Mouse (Mus musculus): Measurements from ENCODE around the gene Olfr1160. TPM values are rescaled to one million over a fixed set of nuclear protein-coding genes. Genes with fewer than 3 reads are reported as not detected.

The Olfr1160 gene
- not detected in 4 replicates for total RNA-seq (2023; ENCODE audit: inconsistent age)

DNA sequence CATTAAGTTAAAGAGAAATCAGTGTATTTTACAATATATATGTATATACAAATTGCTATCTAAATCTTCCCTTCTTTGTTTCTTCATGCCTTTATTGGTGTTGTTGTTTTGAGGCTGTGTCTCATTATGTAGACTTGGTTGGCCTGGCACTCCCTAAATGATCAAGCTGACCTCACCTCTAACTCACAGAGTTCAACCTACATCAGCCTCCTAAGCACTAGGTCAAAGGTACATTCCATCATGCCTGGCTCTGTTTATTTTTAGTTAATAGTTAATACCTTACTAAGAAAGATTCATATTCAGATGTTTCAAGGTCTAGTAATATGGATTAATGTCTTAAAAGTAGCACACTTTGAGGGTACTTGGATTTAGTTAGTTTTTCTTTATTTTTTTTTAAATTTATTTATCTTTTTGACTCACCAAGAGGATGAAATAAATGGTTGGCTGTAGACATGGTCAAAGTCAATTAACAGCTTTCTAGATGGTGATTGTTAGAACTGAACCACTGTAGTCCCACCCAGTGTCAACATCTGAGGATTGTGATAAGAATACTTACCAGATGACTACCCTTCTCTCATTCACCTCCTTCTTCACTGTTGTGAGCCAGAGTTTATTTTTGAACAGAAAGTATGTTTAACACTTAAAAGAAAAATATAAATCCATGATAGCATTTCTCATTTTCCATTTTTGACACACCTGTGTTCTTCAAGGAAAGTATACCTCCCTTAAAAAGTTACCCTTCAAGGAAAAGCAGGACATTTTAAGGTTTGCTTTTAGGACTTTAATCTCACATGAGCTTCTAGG lies at the start of gene Olfr1160:
Gene Olfr1160 (minus strand): TSS at position 754 of the 804 bp plus-strand sequence.

DNA sequence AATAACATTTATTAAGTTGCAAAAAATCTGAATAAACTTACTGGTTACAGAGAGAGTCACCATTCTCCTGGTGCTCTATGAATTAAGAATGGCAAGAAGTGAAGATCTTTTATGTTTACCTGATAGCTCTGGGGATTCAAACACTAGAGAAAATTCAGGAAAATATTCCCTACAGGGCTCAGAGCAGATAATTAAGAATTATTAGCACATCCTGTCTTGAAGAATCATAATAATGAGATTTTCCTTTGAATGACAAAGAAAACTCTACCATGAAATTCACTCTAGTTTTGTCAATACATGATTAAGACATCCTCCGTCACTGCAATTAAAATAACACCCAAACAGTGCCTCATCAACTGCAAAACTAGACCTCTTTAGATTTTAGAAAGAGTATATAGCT lies 43.0 kb upstream of the Olfr1160 start, which contains the start of gene Olfr1162:
Gene Olfr1162 (minus strand): TSS at position 101 of the 400 bp plus-strand sequence.

DNA sequence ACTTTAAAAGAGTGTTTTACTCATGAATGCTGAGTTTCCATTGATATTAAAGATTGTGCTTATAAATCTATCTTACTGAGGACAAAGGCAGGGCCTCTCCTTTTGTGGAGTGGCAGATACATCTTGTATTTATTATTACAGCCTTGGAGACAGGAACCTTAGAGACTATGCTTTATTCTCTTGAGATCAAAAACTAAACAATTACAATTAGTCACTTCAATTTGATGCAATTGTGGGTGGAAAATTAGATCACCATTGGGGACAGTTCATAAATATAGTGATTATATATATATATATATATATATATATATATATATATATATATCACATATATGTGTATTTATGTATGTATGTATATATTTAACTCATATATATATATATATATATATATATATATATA lies 29.5 kb upstream of the Olfr1160 start, which contains the start of gene Olfr73:
Gene Olfr73 (minus strand): TSS at position 101 of the 400 bp plus-strand sequence.

DNA sequence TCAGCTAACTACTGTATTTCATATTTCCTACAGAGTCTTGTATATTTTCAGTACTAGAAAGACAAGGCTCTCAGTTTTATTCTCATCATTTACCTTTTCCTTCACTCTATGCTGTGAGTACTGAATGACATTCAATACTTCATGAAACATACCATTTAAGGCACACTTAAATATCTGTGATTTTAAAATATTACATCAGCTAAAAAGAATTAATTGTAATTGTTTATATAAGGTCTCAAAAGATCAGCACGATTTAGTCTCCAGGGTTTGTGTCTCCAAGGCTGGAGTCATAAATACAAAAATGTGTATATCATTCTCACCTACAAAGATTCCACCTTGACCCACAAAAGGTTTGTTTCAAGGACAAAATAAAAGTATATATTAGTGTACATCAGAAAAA lies 14.4 kb upstream of the Olfr1160 start, which contains the start of gene Olfr1161:
Gene Olfr1161 (plus strand): TSS at position 301 of the 400 bp plus-strand sequence.

DNA sequence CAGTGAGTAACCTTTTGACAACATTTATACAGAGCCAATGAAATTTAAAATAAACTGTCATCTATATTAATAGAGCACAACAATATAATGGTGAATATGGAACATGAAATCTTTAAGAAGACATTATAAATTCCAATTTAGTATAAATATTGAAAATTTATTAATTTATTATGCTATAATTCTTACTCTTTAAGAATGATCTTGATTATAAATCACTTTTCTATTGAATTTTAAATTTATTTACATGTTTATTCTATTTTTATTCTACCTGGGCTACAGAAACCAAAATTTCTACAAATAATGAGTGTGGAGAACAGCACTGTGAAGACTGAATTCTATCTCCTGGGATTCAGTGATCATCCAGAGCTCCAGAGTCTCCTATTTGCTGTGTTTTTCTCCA lies 18.3 kb downstream of the Olfr1160 start, which contains the start of gene Olfr1158:
Gene Olfr1158 (plus strand): TSS at position 301 of the 400 bp plus-strand sequence.

DNA sequence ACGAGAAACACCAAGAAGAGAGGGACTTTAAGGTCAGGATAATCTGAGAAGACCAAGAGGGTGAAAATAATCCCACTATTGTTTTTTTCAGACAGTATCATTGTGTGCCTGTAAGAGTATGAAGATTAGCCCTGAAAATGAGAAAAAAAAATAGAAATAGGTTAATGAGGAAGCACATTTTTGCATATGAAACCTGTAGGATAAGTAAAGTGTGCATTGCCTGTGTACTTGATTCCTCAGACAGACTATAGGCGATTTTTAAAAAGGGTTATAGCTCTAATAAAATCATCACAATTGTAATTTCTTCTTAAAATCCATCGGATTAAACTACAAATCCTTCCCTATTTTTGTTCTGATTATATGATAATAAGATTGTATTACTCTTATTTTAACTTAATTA lies 33.5 kb downstream of the Olfr1160 start, which contains the start of gene Olfr74:
Gene Olfr74 (minus strand): TSS at position 101 of the 400 bp plus-strand sequence.

DNA sequence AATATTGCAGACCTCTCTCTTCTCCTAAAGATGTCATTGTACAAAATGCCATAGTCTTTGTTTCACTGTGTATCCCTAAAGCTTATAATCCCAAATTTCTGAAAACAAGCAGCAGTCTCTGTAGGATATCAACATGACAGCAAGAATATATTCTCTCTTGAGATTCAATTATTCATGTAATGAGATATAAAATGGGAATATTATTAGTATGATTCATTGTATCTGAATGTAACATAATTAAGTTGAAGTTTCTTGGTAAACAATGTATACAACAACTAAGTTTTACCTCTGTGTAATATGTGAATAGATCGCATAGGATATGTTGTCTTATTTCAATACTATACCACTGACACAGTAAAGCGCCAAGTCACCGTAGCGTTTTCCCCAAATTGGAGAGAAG lies 39.9 kb downstream of the Olfr1160 start, which contains the start of gene Olfr1157:
Gene Olfr1157 (minus strand): TSS at position 101 of the 400 bp plus-strand sequence.

DNA sequence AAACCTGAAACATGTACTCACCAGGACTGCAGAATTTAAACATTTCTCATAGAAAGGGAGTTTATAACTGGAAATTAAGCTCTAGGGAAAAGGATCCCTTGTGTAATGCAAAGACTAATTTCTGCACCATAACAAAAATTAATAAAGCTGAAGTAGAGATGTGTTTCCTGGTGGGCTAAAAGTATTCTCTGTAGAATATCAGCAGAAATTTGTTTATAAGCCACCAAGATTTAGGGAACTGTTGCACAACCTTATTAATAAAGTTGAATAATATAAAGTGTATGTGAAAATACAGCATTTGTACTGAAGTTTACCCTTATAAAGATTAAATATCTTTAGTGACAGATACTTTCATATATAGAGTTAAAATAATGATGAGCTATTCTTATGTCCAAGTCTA lies 55.1 kb downstream of the Olfr1160 start, which contains the start of gene Olfr1156:
Gene Olfr1156 (minus strand): TSS at position 101 of the 400 bp plus-strand sequence.

Other genes with a start within 250 kb of the Olfr1160 start
- not detected in 4 replicates for gene Olfr152, start 228.8 kb downstream of the Olfr1160 start, total RNA-seq (2023; ENCODE audit: inconsistent age)
- not detected in 4 replicates for gene Olfr1143, start 207.7 kb downstream of the Olfr1160 start, total RNA-seq (2023; ENCODE audit: inconsistent age)
- not detected in 4 replicates for gene Olfr1145, start 198.4 kb downstream of the Olfr1160 start, total RNA-seq (2023; ENCODE audit: inconsistent age)
- not detected in 4 replicates for gene Olfr1148, start 177.7 kb downstream of the Olfr1160 start, total RNA-seq (2023; ENCODE audit: inconsistent age)
- gene Olfr1150-ps1, start 164.3 kb downstream of the Olfr1160 start, total RNA-seq (2023; ENCODE audit: inconsistent age), result not detected in 4 replicates
- gene Olfr1151, start 152.4 kb downstream of the Olfr1160 start, total RNA-seq (2023; ENCODE audit: inconsistent age), result not detected in 4 replicates
- not detected in 4 replicates for gene Olfr1152, start 141.8 kb downstream of the Olfr1160 start, total RNA-seq (2023; ENCODE audit: inconsistent age)
- not detected in 4 replicates for gene Olfr1153, start 113.3 kb downstream of the Olfr1160 start, total RNA-seq (2023; ENCODE audit: inconsistent age)
- gene Olfr1154, start 103.1 kb downstream of the Olfr1160 start, total RNA-seq (2023; ENCODE audit: inconsistent age), result not detected in 4 replicates
- gene Olfr1155, start 63.1 kb downstream of the Olfr1160 start, total RNA-seq (2023; ENCODE audit: inconsistent age), result not detected in 4 replicates
- gene Olfr1156, start 55.2 kb downstream of the Olfr1160 start, total RNA-seq (2023; ENCODE audit: inconsistent age), result not detected in 4 replicates
- not detected in 4 replicates for gene Olfr1157, start 40.0 kb downstream of the Olfr1160 start, total RNA-seq (2023; ENCODE audit: inconsistent age)
- gene Olfr74, start 33.6 kb downstream of the Olfr1160 start, total RNA-seq (2023; ENCODE audit: inconsistent age), result not detected in 4 replicates
- not detected in 4 replicates for gene Olfr1158, start 18.2 kb downstream of the Olfr1160 start, total RNA-seq (2023; ENCODE audit: inconsistent age)
- not detected in 4 replicates for gene Olfr1161, start 14.5 kb upstream of the Olfr1160 start, total RNA-seq (2023; ENCODE audit: inconsistent age)
- not detected in 4 replicates for gene Olfr73, start 29.4 kb upstream of the Olfr1160 start, total RNA-seq (2023; ENCODE audit: inconsistent age)
- gene Olfr1162, start 42.9 kb upstream of the Olfr1160 start, total RNA-seq (2023; ENCODE audit: inconsistent age), result not detected in 4 replicates
- gene Olfr1163, start 63.6 kb upstream of the Olfr1160 start, total RNA-seq (2023; ENCODE audit: inconsistent age), result not detected in 4 replicates
- not detected in 4 replicates for gene Olfr1164, start 85.7 kb upstream of the Olfr1160 start, total RNA-seq (2023; ENCODE audit: inconsistent age)
- gene Olfr1166, start 120.0 kb upstream of the Olfr1160 start, total RNA-seq (2023; ENCODE audit: inconsistent age), result not detected in 4 replicates
- not detected in 4 replicates for gene Olfr1167, start 146.9 kb upstream of the Olfr1160 start, total RNA-seq (2023; ENCODE audit: inconsistent age)
- gene Olfr1168, start 173.6 kb upstream of the Olfr1160 start, total RNA-seq (2023; ENCODE audit: inconsistent age), result not detected in 4 replicates
- gene Olfr1170, start 220.1 kb upstream of the Olfr1160 start, total RNA-seq (2023; ENCODE audit: inconsistent age), result not detected in 4 replicates